Mouse (Mus musculus): ENCODE measurements around the gene Itgav.

- no peak for TF ChIP-seq CTCF (IDR thresholded peaks at IDR 0.05; ENCODE audit: low read depth)
- TF ChIP-seq EP300 (IDR thresholded peaks at IDR 0.05; ENCODE audit: low read depth), result no peak
Observed at GRCm38 (mm10) chr2:83718341-83718740, 5.9 kb upstream of the Itgav start.
